Mouse (Mus musculus): Measurements from ENCODE around the gene Camk1.

DNA sequence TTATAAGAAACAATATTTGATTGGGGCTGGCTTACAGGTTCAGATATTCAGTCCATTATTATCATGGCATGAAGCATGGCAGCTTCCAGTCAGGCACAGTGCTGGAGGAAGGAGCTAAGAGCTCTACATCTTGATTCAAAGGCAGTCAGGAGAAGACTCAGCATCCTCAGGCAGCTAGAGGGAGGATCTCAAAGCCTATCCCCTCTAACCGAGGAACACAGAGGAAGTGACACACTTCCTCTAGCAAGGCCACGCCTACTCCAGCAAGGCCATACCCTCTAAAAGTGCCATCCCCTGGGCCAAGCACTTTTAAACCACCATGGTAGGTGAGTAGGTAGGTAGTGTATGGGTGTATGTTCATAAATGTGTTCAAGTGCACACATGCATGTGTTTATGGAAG, 13.2 kb downstream of the Camk1 start:
- peak; percentile 65 for TF ChIP-seq POLR2A (IDR thresholded peaks at IDR 0.05; ENCODE audit: low read depth, low read length)
- TF ChIP-seq EP300 (IDR thresholded peaks at IDR 0.05; ENCODE audit: low read length): no peak
- TF ChIP-seq CTCF (conservative IDR thresholded peaks at IDR 0.05 in 1 of 2, IDR thresholded peaks at IDR 0.05 in 1 of 2; ENCODE audit: low read depth in 2 of 2, low read length in 2 of 2): no peak
- no peak for TF ChIP-seq ZC3H11A (IDR thresholded peaks at IDR 0.05; ENCODE audit: low read depth, low read length)
- no peak for TF ChIP-seq SMC3 (IDR thresholded peaks at IDR 0.05; ENCODE audit: low read depth, low read length)
